Mouse (Mus musculus): ENCODE measurements around the gene Olfr1469.
"Not testable (repeated sequence)": the region's sequence is repeated elsewhere in the genome, so short reads cannot be mapped to it uniquely, and the experiment has no call there.

Olfr1469 gene

DNA sequence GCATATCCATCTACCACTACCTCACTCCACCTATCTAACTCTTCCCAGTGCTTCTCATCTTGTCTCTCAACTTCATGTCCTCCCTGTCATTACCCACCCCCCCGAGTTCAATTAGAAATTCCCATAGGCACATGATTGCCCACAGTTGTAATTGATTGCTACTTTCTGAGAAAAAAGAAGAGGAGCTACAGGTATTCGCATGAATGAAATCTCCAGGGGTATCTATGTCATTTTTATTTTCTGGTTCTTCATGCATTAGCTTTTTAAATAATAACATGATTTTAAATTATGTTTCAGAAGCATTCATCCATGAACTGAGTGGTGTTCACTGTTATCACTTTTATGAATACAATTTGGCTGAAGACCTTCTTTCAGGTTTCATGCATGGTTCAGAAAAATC lies at the start of gene Olfr1469:
Gene Olfr1469 (plus strand): TSS at position 301 of the 400 bp plus-strand sequence.
- DNase-seq, result no peak

DNA sequence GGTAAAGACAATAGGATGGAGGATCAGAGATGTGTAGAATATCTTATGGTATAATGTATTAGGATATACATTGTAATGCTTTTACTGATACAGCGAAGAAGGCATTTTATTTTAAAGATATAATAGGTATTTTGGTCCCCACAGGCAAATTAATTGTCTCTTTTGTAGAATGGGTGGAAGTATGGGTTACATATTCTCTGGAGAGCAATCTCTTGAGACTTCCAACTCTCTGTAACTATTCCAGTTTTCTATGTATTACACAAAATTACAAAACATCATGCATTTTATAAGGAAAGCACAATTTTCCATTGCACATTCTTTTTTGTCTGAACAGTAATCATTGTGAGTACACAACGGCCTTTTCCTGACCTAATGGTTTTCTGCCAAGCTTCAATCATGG lies 45.7 kb upstream of the Olfr1469 start, which contains the start of gene Olfr1467:
Gene Olfr1467 (plus strand): TSS at position 301 of the 400 bp plus-strand sequence.
- DNase-seq, result no peak

DNA sequence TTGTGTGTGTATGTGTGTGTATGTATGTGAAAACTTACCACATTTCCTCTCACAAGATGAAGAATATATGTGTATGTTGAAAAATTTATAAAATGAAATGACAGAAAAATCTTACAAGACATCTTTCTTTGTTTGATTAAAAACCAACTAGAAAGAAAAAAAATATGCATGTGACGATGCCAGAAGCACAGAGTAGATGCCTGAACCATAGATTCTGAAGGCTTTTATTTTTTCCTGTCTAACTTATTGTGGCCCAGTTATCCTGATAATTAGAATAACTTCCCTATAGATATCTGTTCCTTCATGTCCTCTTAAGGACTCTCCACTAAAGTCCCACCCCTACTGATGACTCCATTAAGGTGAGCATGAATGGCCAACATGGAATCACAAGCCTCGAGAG lies 35.5 kb downstream of the Olfr1469 start, which contains the start of gene Olfr1471:
Gene Olfr1471 (plus strand): TSS at position 301 of the 400 bp plus-strand sequence.
- not testable (repeated sequence) for DNase-seq

DNA sequence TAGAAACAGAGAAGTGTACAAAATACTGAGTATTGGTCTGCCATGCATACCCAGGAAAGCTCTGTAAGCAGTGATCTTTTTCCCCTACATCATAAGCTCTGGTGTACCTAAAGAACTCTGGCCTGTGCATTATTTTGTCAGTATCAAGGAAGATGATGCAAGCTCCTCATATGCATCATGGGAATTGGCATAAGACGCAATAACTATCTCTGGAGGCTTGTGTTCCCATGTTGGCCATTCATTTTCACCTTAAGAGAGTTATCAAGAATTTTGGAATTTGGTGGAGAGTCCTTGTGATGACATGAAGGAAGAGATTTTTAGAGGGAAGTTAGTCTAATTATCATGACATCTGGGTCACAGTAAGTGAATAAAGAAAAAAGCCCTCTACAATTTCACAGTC lies 48.3 kb downstream of the Olfr1469 start, which contains the start of gene Olfr1472:
Gene Olfr1472 (minus strand): TSS at position 101 of the 400 bp plus-strand sequence.
- DNase-seq, result no peak

Data from kidney, adult 11 months (tissue).